Mouse (Mus musculus) megakaryocyte, embryonic 14.5 days (primary cell): ENCODE data around the gene Usp33.

Experiments
- FLI1 ChIP-seq: IDR thresholded peaks from 2 replicates; pipeline ENCODE4 v1.6.1; 2012; ENCODE audit warnings: low read length, inconsistent platforms, mixed read lengths
- GATA1 ChIP-seq: IDR thresholded peaks from 3 replicates; pipeline ENCODE4 v1.6.1; 2012; ENCODE audit warnings: mixed read lengths, low read length, inconsistent platforms, borderline replicate concordance

DNA sequence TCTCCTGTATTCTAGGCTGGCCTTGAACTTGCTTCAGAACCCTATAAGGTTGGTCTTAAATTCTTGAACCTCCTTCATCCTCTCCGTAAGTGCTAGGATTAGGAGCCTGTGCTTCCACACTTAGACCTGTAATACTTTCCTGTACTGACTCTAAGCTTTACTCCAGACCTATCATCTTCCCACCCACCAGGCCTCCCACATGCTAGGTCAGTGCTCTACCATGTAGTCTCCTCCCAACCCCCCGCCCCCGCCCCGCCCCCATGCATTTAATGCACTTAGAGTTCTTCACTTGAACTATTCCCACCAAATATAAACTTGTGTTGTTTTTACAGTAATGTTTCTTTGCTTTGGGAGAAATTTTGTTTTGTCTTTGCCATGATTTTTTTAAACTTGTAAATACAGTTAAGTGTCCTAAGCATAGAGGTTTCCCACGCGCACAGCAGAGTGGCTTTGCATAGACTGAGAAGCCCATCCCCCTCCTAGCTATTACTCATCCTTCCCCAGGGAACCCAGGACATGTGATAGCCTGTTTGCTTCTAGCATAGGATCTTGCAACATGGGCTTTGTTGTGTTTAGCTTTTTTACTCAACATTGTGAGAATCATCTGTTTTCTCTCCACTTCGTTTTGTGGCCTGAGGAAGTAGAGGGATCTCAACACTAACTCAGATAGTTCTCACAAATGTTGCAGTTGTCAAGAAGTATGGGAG lies 55.8 kb downstream of the Usp33 start:
- TF ChIP-seq GATA1: no peak
- no peak for TF ChIP-seq FLI1
